Mouse (Mus musculus) megakaryocyte-erythroid progenitor cell, adult 5-6 weeks (primary cell): ENCODE data around the gene Stat6. TPM values are rescaled to one million over a fixed set of nuclear protein-coding genes. Genes with fewer than 3 reads are reported as not detected.

Experiments
- ATAC-seq: replicated peaks from 2 replicates; pipeline ENCODE4 v1.8.0; 2016; ENCODE audit warnings: mild to moderate bottlenecking, inconsistent platforms; ENCODE audit not compliant: severe bottlenecking, poor library complexity, low FRiP score, low TSS enrichment
- total RNA-seq, 2 experiments: library from RNA; stranded (forward) in 1 of 2; stranded (reverse) in 1 of 2; fragments of 200-1000, 215-1000 nt in 1 of 2; fragments of >200 nt in 1 of 2; fragmentation: Nextera tagmentation in 1 of 2; gene quantifications; 2 replicates each; pipeline ENCODE4 v1.2.3; 2014 to 2017

Stat6 gene
- total RNA-seq, 2 experiments from 2014 or later = 35.3 to 57.9 TPM

- no peak for ATAC-seq
Measured at GRCm38 (mm10) chr10:127666501-127667268, 23.9 kb downstream of the Stat6 start, which contains the start of gene Nemp1. Nemp1 (plus strand) TSS chr10:127666901.

GRCm38 (mm10) chr10:127667269-127668092 is 24.7 kb downstream of the Stat6 start:
- ATAC-seq = no peak

- 0 out of 2 replicates have a peak, but pooled peaks have one; percentile 9 for ATAC-seq
Measured at GRCm38 (mm10) chr10:127668093-127669050, 25.6 kb downstream of the Stat6 start, which contains the start of gene Nab2. Nab2 (minus strand) TSS chr10:127668568.

DNA sequence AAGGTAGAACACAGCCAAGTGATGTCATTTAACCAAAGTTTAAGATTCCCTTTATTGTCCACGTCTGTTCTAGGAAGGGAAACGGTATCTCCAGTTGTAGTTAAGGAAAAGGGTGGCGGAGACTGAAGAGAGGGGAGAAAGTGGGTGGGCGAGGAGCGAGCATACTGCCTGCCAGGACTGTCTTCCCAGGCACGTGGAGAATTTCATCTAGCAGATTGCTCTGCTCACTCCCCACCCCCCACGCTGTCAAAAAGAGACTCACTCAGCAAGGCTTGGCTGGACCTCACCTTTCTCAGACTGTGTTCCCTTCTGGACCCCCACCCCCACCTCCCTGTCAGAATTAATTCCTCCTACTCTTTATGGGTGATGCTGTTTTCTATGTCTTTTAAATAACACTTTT is 26.4 kb downstream of the Stat6 start:
- ATAC-seq = no peak

DNA sequence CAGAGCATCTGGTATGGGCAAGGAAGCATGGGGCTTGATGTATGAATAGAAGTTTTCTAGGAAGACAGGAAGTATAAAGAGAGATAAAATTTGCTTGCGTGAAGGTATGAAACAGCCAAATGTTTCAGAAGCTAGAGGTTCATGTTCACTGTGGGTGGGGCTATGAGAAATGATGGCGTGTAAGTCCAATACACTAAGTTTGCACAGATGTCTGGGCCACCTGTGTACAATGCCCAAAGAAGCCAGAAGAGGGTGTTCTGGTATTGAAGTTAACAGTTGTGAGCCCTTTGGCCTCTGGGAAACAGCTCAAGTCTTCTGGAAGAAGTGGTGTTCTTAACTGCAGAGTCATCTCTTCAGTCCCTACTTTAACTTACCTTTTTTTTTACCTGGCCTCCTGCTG is 27.4 kb downstream of the Stat6 start:
- ATAC-seq = no peak

DNA sequence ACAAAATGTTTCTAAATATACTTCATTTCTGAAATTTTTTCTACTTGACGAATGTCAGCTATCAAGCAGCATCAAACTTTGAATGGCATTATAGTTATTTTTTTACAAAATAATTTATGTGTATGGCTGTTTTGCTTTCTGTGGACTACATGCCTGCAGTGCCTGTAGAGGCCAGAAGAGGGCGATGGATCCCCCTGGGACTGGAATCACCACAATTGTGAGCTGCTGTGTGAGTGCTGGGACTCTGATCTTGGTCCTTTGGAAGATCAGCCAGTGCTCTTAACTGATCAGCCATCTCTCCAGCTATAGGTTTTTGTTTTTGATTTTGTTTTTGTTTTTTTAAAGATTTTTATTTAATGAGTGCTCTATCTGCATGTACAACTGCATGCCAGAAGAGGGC is 28.5 kb downstream of the Stat6 start:
- ATAC-seq = no peak

- ATAC-seq = no peak
Measured at GRCm38 (mm10) chr10:127674046-127674655, 31.4 kb downstream of the Stat6 start.

DNA sequence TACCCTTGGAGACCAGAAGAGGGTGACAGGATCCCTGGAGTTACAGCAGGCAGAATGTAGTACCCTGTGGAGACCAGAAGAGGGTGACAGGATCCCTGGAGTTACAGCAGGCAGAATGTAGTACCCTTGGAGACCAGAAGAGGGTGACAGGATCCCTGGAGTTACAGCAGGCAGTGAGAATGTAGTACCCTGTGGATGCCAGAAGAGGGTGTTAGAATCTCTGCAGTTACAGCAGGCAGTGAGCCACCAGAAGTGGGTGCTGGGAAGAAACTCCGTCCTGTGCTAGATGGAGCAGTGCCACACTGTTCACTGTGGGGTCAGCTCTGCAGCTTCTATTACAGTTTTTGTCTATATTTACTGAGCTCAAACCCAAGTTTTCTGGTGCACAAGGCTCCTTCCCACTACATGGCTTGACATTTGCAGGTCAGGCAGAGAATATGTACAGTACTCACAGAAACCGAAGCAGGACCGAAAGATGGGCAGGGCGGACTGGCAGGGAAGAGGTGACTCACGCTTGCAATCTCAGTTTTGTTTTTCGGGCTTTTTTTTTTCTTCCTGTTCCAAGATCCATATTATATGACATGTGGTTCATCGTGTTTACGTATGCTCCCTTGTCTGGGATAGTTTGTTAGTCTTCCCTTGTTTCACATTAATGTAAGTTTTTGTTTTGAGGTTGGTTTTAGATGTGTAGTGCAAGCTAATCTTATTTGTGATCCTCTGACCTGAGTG is 32.2 kb downstream of the Stat6 start:
- ATAC-seq = peak; percentile 67

DNA sequence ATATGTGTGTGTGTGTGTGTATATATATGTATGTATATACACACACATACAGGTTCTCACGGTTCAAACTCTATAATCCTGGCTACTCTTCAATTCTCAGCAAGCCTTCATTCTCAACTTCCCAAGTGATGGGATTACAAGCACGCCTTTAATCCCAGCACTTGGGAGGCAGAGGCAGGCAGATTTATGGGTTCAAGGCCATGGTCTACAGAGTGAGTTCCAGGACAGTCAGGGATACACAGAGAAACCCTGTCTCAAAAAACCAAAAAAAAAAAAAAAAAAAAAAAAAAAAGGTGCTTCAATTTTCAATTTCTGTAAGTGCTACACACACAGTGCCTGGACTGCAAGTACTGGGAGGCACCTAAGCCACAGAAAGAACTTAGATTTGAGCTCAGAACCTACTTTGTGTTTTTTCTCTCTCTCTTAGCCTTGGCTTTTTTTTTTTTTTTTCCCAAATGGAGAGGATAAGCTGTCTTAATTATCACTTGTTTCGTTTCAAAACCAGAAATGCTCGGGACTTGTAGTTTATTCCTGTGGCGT is 33.1 kb downstream of the Stat6 start:
- no peak for ATAC-seq

DNA sequence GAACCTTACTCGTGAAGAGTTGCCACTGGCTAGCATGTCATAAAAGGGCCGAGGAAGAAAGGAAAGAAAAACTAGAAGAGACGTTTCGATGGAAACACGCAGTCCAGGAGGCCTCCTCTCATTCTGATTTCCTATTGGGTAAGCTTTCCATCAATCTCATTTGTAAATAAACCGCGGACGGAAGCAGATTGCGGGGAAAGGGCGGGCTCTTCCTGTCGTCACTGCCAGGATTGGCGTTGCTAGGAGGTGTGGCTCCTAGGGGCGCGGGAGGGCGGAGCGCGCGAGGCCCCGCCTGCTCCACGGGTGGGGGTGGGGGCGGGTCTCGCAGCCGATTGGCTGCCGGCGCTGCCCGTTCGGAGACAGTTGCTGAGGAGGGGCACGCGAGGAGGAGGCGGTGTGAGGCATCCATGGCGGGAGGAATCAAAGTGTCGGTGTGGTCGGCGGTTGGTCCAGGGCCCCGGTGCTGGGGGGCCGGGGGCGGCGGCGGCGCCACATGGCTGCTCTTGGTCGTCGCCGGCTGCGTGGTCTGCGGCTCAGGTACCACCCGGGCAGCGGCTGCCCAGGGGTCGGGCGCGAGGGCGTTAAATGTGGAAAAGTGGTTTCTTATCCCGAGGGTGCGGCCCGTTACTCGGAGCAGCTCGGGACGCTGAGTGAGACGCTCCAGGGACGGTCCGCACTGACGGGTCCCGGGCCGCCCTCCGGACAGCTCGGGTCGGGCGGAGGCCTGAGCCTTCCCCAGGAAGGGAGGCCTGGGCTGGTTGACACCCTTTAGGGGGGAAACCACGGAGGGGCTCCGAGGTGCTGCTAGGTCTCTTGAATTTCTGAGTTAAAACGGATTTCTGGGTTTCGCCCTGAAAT is 34.1 kb downstream of the Stat6 start:
- ATAC-seq = peak; percentile 87

DNA sequence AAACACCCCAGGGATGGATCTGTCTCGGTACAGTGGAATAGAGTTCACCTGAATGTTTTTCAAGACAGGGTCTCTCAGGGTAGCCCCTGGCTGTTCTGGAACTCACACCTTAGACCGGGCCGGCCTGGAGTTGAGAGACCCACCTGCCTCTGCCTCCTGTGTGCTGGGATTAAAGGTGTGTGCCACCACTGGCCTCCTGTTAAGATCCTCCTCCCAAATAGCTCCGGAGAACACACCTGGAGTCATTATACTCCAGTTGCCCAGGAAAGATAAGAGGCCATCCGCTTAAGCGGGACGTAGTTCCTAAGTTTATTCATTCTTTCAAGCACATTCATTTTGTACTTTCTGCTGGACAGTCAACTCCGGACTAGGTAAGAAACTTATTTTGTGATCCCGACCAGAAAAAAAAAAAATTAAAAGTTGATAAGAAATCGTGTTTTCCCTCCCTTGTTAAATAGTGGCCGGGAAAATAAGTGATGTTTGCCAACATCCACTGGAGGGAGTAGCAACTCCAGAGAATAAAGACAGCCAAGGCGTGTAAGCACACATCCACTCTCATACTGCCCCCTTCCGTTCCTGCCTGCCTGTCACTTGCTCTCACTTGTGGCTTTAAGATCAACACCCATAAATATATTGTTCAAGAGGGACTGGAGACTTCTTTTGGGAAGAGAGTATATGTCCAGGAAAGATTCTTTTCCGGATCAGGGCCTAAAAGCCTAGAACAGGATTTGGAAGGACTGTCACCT is 35.0 kb downstream of the Stat6 start:
- peak; percentile 58 for ATAC-seq

DNA sequence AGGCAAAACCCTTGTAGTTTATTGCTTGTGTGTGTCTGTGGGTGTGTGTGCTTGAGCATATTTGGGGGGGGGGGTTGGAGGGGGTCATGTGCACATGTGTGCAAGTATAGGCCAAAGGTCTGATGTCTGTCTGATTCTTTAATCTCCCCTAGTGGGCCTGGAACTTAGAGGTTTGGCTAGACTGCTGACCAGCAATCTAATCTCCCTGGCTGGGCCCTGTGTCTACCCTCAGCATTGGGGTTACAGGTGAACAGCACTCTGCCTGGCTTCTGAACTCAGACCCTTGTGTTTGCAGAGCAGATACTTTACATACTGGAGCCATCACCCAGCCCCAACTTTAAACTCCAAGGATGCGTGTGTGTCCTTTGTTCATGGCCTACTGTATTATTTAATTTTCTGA is 36.4 kb downstream of the Stat6 start:
- ATAC-seq = no peak

DNA sequence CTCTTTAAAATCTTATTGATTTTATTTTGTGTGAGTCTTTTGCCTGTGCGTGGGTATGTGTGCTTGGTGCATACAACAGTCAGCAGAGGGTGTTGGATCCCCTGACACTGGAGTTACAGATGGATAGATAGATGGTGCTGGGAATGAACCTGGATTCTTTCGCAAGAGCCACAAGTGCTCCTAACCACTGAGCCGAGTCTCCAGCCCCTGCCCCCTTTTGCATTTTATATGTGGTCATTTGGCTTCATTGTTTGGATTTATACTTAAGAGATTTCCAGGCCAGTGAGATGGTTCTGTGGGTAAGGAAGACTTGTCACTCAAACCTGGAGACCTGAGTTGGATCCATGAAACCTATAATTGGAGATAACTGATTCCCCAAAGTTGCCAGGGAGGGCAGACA is 37.1 kb downstream of the Stat6 start:
- ATAC-seq = no peak

DNA sequence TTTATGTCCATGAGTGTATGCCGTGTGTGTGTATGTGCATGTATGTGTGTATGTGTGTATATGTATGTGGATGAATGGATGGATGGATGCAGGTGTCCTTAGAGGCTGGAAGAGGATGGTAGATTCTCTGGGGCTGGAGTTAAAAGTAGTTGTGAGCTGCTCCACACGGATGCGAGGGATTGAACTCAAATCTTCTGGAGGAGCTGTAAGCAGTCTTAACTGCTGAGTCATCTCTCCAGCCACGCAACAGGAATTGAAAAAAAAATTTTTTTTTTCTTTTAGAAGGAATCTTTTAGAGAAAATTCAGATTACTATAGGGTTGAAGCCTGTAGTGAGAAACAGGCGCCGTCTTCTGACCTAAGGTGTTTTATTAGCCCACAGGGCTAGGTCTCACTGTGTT is 40.1 kb downstream of the Stat6 start:
- ATAC-seq = no peak

- no peak for ATAC-seq
Measured at GRCm38 (mm10) chr10:127691053-127691452, 48.3 kb downstream of the Stat6 start.

- peak; percentile 71 for ATAC-seq
Measured at GRCm38 (mm10) chr10:127694636-127695035, 51.9 kb downstream of the Stat6 start.

- 0 out of 2 replicates have a peak, but pooled peaks have one; percentile 16 for ATAC-seq
Measured at GRCm38 (mm10) chr10:127695775-127696174, 53.0 kb downstream of the Stat6 start.
